In genomic region chr13:17038341-17038740, GRCm38 (mm10) we compare ENCODE assay signal across 22 mouse cellular contexts.
"Had no signal": no experiment of that assay in that cellular context is flagged by ENCODE, and none has a peak within 500 bp of the region (broad histone marks: within the 10 kb centered on the region; RNA-seq: fewer than 3 reads in every experiment).

No protein-coding gene starts in this region.

- H3K4me2 ChIP-seq: kidney, embryonic 15.5 days; limb, embryonic 15.5 days; liver, embryonic 11.5 days; midbrain, embryonic 11.5 days; neural tube, embryonic 12.5 days; neural tube, embryonic 15.5 days; stomach, embryonic 15.5 days had no signal

- H3K9ac ChIP-seq: kidney, embryonic 15.5 days; limb, embryonic 15.5 days; liver, embryonic 14.5 days; liver, postnatal 0 days; neural tube, embryonic 12.5 days; neural tube, embryonic 15.5 days; stomach, embryonic 15.5 days had no signal

- ATAC-seq: intestine, postnatal 0 days; liver, postnatal 0 days had no signal

- H3K27me3 ChIP-seq: kidney, embryonic 15.5 days; limb, embryonic 15.5 days; neural tube, embryonic 12.5 days; neural tube, embryonic 15.5 days; stomach, embryonic 15.5 days had no signal

- DNase-seq: kidney, adult 2 months; kidney, postnatal 14 days; kidney, postnatal 4 days; liver, postnatal 0 days; lung, postnatal 14 days; lung, postnatal 4 days; midbrain, embryonic 14.5 days; right cerebral cortex, adult 18-20 months; right cerebral cortex, postnatal 14 days; right cerebral cortex, postnatal 4 days; thymus, adult 2 months; thymus, postnatal 14 days; thymus, postnatal 4 days had no signal

- H3K4me3 ChIP-seq: kidney, embryonic 15.5 days; limb, embryonic 15.5 days; neural tube, embryonic 12.5 days; neural tube, embryonic 15.5 days; stomach, embryonic 15.5 days had no signal

- H3K4me1 ChIP-seq: neural tube, embryonic 12.5 days; neural tube, embryonic 15.5 days; stomach, embryonic 15.5 days had no signal

- H3K36me3 ChIP-seq: kidney, embryonic 15.5 days; limb, embryonic 15.5 days; neural tube, embryonic 12.5 days; neural tube, embryonic 15.5 days; stomach, embryonic 15.5 days had no signal

- H3K27ac ChIP-seq: kidney, embryonic 15.5 days; liver, embryonic 14.5 days; neural tube, embryonic 12.5 days; neural tube, embryonic 15.5 days; stomach, embryonic 15.5 days had no signal

- H3K9me3 ChIP-seq: kidney, embryonic 15.5 days; limb, embryonic 15.5 days; neural tube, embryonic 12.5 days; neural tube, embryonic 15.5 days; stomach, embryonic 15.5 days had no signal
